Mouse (Mus musculus): ENCODE results near the gene Marveld3. TPM values are rescaled to one million over a fixed set of nuclear protein-coding genes. Genes with fewer than 3 reads are reported as not detected.

Gene Marveld3
- 0.51 TPM in 1 of 2 replicates, not detected in the other for polyA plus RNA-seq (2015; fragmentation: Nextera tagmentation; extraction: Ambion mirVana)

DNA sequence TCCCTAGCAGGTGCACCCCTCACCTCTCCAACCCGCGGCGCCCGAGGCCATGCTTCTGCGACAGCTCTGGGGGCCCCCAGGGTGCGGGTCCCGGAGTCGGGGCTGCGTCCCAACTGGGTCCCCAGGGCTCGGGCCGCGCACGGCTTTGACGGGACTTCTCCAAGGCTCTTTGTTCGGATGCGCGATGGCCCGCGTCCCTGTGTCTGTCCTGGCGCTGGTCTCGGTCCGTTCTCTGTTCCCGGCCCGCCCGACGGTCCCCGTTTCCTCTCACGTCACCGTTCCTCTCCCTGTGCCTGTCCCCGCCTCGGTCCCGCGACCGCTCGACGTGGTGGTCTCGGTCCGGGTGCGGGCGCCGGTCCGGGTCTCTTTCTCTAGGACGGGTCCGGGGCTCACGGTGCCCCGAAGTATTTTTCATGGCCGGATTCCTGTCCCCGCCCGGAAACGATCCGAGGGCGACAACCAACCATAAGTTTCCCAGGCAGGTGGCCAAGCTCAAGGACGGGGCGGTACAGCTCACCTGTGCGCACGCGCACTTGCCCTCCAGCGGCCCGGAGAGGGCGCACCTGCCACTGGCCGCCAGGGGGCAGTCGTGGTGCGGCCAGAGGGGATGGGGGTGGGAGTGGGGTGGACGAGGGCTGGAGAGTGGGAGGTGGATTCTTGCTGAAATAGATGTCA, at the start of gene Marveld3:
Marveld3 (minus strand) TSS at position 511 of the 675 bp plus-strand sequence.
- peak within 1 kb of the TSS; percentile 60 for H3K4me2 ChIP-seq (ENCODE audit: low read depth, low read length)
- no peaks in the 10 kb centered on the region for H3K36me3 ChIP-seq (ENCODE audit: control insufficient read depth, insufficient read depth)
- H3K9me3 ChIP-seq (replicated peaks; ENCODE audit: control insufficient read depth, low read length), result no peaks in the 10 kb centered on the region
- H3K27me3 ChIP-seq (ENCODE audit: control insufficient read depth, insufficient read depth, low read depth, low read length), result peaks cover 34% of the 10 kb centered on the region
- no peak within 1 kb of the TSS for H3K9ac ChIP-seq (ENCODE audit: low read depth, low read length)
- no peak within 1 kb of the TSS for H3K27ac ChIP-seq (ENCODE audit: low read length)
- peak within 1 kb of the TSS; percentile 46 for H3K4me3 ChIP-seq (ENCODE audit: low read depth, low read length)
- WGBS (ENCODE audit: insufficient replicate concordance), result 3% methylated on average over 64 of the region's 64 CpGs
- peaks cover 5% of the 10 kb centered on the region for H3K4me1 ChIP-seq (ENCODE audit: control insufficient read depth, low read depth, low read length)
- no peak for ATAC-seq (ENCODE audit: low read depth)

DNA sequence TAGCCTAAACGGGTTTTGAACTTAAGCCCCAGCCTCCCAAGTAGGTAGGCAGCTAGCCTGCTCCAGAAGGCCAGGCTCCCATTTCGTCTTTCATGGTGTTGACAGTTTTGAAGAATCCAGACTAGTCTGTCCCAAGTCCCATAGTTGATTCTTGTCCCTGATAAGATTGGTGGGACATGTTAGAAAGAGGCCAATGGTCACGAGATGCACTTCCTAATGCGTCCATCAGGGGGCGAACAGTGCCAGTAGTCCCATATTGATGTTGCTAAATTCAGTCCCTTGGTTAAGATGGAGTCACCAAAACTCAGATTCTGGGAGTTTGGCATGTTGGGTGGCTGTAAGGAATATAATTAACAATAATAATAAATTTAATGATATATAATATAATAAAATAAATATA, 48.9 kb upstream of the Marveld3 start:
- Histone ChIP-seq H3K4me2 (ENCODE audit: low read depth, low read length) (no peak overlapping the region), H3K4me3 (ENCODE audit: low read depth, low read length) (no peak overlapping the region)
- WGBS (ENCODE audit: insufficient replicate concordance), result 21% methylated on average over 5 of the region's 5 CpGs

DNA sequence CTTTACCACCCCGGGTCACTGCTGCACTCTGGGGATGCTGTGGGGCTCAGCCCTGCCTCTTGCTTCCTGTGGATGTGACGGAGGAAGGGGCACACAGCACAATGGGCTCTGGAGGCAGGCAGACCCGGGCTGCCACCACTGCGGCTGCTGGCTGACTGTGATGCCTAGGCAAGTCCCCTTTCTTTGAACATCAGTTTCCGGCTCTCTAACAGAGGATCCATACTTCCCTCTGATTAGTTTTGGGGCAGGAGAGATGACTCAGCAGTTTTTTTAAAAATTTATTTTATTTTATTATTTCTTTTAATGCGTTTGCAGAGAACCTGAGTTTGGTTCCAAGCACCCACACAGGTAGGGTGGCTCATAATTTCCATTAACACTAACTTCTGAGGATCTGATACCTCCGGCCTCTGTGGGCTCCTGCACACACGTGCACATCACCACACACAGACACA, 47.0 kb upstream of the Marveld3 start:
- H3K4me1 ChIP-seq (ENCODE audit: control insufficient read depth, low read depth, low read length), result no peaks in the 10 kb centered on the region
- no peak for ATAC-seq (ENCODE audit: low read depth)

More for the DNA sequence above, 48.9 kb upstream of the Marveld3 start:
- no peak for ATAC-seq (ENCODE audit: low read depth)
- Histone ChIP-seq H3K27ac (ENCODE audit: low read length) (no peak overlapping the region), H3K4me1 (ENCODE audit: control insufficient read depth, low read depth, low read length) (no peaks in the 10 kb centered on the region), H3K9me3 (replicated peaks; ENCODE audit: control insufficient read depth, low read length) (no peaks in the 10 kb centered on the region), H3K27me3 (ENCODE audit: control insufficient read depth, insufficient read depth, low read depth, low read length) (no peaks in the 10 kb centered on the region), H3K9ac (ENCODE audit: low read depth, low read length) (no peak overlapping the region), H3K36me3 (ENCODE audit: control insufficient read depth, insufficient read depth) (no peaks in the 10 kb centered on the region)

DNA sequence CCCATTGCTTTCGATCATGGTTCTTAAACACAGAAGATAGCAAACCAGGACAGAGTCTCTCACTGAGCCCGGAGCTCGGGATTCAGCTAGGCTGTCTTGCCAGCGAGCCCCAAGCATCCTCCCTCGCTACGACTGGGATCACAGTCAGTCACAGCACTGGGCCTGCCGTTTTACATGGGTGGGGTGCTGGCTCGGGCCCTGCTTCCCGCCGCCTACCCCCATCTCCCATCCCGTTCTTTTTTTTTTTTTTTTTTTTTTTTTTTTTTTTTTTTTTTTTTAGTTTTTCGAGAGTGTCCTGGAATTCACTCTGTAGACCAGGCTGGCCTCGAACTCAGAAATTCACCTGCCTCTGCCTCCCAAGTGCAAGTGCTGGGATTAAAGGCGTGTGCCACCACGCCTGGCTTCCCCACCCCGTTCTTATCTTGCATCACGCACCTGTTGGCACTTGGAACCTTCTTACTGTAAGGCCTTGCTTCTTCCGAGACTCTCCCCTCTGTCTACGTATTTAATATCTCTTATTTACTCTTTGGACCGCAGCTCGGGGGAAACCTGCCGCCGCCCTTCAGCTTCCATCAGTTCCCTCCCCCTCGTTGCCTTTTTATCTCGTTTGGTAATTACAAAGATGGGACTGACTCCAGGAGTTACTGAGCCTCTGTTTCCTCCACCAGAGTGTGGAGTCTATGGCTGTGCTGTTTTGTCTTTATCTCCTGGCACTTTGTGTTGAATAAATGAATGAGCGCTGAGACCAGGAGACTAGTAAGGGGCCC, 46.4 kb upstream of the Marveld3 start:
- no peaks in the 10 kb centered on the region for H3K9me3 ChIP-seq (replicated peaks; ENCODE audit: control insufficient read depth, low read length)
- no peaks in the 10 kb centered on the region for H3K4me1 ChIP-seq (ENCODE audit: control insufficient read depth, low read depth, low read length)
- H3K4me3 ChIP-seq (ENCODE audit: low read depth, low read length), result no peak overlapping the region
- H3K36me3 ChIP-seq (ENCODE audit: control insufficient read depth, insufficient read depth), result no peaks in the 10 kb centered on the region
- no peaks in the 10 kb centered on the region for H3K27me3 ChIP-seq (ENCODE audit: control insufficient read depth, insufficient read depth, low read depth, low read length)
- H3K4me2 ChIP-seq (ENCODE audit: low read depth, low read length), result no peak overlapping the region
- no peak for ATAC-seq (ENCODE audit: low read depth)
- no peak overlapping the region for H3K27ac ChIP-seq (ENCODE audit: low read length)
- WGBS (ENCODE audit: insufficient replicate concordance), result 66% methylated on average over 26 of the region's 26 CpGs
- H3K9ac ChIP-seq (ENCODE audit: low read depth, low read length), result no peak overlapping the region

More for the DNA sequence above, 47.0 kb upstream of the Marveld3 start:
- H3K36me3 ChIP-seq (ENCODE audit: control insufficient read depth, insufficient read depth), result no peaks in the 10 kb centered on the region
- no peak overlapping the region for H3K4me3 ChIP-seq (ENCODE audit: low read depth, low read length)
- WGBS (ENCODE audit: insufficient replicate concordance), result 45% methylated on average over 8 of the region's 8 CpGs
- H3K27me3 ChIP-seq (ENCODE audit: control insufficient read depth, insufficient read depth, low read depth, low read length), result no peaks in the 10 kb centered on the region
- no peak overlapping the region for H3K27ac ChIP-seq (ENCODE audit: low read length)
- no peak overlapping the region for H3K4me2 ChIP-seq (ENCODE audit: low read depth, low read length)
- no peak overlapping the region for H3K9ac ChIP-seq (ENCODE audit: low read depth, low read length)
- no peaks in the 10 kb centered on the region for H3K9me3 ChIP-seq (replicated peaks; ENCODE audit: control insufficient read depth, low read length)

DNA sequence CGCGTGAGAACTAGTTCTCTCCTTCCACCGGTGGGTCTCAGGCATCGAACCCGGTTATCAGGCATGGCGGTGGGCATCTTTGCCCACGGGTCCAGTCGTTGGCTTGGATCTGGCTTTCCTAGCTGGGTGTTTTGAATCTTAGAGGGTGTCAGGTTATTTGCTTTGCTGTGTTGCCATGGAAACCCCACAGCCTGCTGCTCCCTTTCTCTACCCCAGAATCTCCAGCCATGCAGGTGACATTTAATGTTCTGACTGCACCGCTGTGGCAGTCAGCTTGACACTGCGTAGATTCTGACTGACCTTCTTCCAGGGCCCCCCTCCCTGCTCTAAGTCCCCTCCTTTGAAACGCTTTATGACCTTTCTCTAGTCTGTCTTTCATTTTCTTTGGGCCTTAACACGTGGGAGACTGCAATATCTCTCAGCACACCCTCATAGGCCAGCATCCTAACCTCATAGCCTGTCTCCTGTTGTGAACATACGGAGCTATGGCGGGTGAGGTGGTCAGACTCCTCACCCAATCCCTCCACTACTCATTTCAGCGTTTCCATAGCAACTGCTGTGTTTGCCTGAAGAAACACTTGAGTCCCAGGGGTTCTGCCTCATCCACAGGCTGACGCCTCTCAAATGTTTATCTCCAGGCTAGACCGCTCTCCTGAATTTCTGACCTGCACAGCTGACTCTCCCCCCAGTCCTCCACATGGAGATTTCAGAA, 44.5 kb upstream of the Marveld3 start:
- 54% methylated on average over 17 of the region's 17 CpGs for WGBS (ENCODE audit: insufficient replicate concordance)
- Histone ChIP-seq H3K9me3 (replicated peaks; ENCODE audit: control insufficient read depth, low read length) (no peaks in the 10 kb centered on the region), H3K9ac (ENCODE audit: low read depth, low read length) (no peak overlapping the region), H3K36me3 (ENCODE audit: control insufficient read depth, insufficient read depth) (no peaks in the 10 kb centered on the region), H3K4me2 (ENCODE audit: low read depth, low read length) (no peak overlapping the region), H3K27me3 (ENCODE audit: control insufficient read depth, insufficient read depth, low read depth, low read length) (no peaks in the 10 kb centered on the region), H3K4me3 (ENCODE audit: low read depth, low read length) (no peak overlapping the region), H3K27ac (ENCODE audit: low read length) (no peak overlapping the region), H3K4me1 (ENCODE audit: control insufficient read depth, low read depth, low read length) (no peaks in the 10 kb centered on the region)
- no peak for ATAC-seq (ENCODE audit: low read depth)

DNA sequence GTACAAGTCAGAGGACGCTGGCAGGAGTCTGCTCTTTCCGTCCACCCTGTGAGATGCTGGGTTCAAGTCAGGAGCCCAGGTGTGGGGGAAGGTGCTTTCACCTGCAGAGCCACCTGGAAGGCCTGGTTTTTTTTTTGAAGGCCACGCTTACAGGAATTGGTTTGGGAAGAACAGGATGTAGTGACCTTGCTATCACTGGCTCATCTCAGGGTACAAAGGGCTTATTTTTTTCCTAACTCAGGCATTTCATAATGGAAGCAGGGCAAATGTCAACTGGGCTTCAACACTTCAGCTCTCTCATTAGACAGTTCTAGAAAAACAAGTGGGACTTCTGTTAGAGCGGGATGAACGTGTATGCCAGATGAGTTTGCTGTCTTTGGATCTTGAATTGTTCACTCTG, 42.3 kb upstream of the Marveld3 start:
- Histone ChIP-seq H3K27me3 (ENCODE audit: control insufficient read depth, insufficient read depth, low read depth, low read length) (no peaks in the 10 kb centered on the region), H3K9me3 (replicated peaks; ENCODE audit: control insufficient read depth, low read length) (no peaks in the 10 kb centered on the region), H3K4me1 (ENCODE audit: control insufficient read depth, low read depth, low read length) (no peaks in the 10 kb centered on the region), H3K4me3 (ENCODE audit: low read depth, low read length) (no peak overlapping the region), H3K9ac (ENCODE audit: low read depth, low read length) (no peak overlapping the region), H3K27ac (ENCODE audit: low read length) (no peak overlapping the region), H3K36me3 (ENCODE audit: control insufficient read depth, insufficient read depth) (no peaks in the 10 kb centered on the region), H3K4me2 (ENCODE audit: low read depth, low read length) (no peak overlapping the region)
- 54% methylated on average over 5 of the region's 5 CpGs for WGBS (ENCODE audit: insufficient replicate concordance)
- no peak for ATAC-seq (ENCODE audit: low read depth)

DNA sequence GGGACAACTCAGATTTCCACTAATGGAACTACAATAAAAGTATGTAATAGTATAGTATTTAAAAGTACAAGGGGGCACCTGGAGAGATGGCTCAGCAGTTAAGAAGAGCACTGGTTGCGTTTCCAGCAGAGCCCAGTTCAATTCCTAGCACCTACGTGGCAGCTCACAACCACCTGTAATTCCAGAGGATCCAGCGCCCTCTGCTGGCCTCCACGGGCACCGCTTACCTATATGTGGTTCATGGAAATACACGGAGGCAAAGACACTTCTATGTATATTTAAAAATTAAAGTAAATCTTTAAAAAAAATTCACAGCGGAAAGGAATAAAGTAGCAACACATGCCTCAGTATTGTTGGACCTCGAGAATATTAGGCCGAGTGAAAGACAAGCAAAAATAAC, 41.0 kb upstream of the Marveld3 start:
- H3K27me3 ChIP-seq (ENCODE audit: control insufficient read depth, insufficient read depth, low read depth, low read length), result no peaks in the 10 kb centered on the region
- no peak overlapping the region for H3K27ac ChIP-seq (ENCODE audit: low read length)
- H3K4me3 ChIP-seq (ENCODE audit: low read depth, low read length), result no peak overlapping the region
- no peaks in the 10 kb centered on the region for H3K36me3 ChIP-seq (ENCODE audit: control insufficient read depth, insufficient read depth)
- no peaks in the 10 kb centered on the region for H3K4me1 ChIP-seq (ENCODE audit: control insufficient read depth, low read depth, low read length)
- 25% methylated on average over 9 of the region's 9 CpGs for WGBS (ENCODE audit: insufficient replicate concordance)
- no peaks in the 10 kb centered on the region for H3K9me3 ChIP-seq (replicated peaks; ENCODE audit: control insufficient read depth, low read length)
- no peak overlapping the region for H3K9ac ChIP-seq (ENCODE audit: low read depth, low read length)
- H3K4me2 ChIP-seq (ENCODE audit: low read depth, low read length), result no peak overlapping the region
- no peak for ATAC-seq (ENCODE audit: low read depth)

DNA sequence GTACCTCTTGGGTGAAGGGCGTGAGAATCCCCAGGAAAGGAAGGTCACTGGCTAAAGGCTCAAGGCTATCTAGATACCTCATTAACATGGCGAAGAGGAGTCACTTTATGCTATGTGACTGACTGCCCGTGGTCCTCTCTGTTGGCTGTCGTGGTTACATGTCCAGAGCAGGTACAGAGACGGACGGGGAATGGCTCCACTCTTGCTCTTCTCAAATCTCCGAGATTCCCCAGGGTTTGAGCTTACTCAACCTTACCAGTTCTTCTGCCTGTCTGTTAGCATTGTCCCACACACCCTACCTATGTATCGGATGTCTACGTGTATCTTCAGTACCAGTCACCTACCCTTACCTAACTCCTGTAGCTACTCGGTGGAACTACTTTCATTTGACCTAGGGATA, 38.0 kb upstream of the Marveld3 start:
- 56% methylated on average over 10 of the region's 10 CpGs for WGBS (ENCODE audit: insufficient replicate concordance)
- Histone ChIP-seq H3K4me1 (ENCODE audit: control insufficient read depth, low read depth, low read length) (no peaks in the 10 kb centered on the region), H3K27me3 (ENCODE audit: control insufficient read depth, insufficient read depth, low read depth, low read length) (no peaks in the 10 kb centered on the region), H3K4me3 (ENCODE audit: low read depth, low read length) (no peak overlapping the region), H3K9ac (ENCODE audit: low read depth, low read length) (no peak overlapping the region), H3K36me3 (ENCODE audit: control insufficient read depth, insufficient read depth) (no peaks in the 10 kb centered on the region), H3K27ac (ENCODE audit: low read length) (no peak overlapping the region), H3K9me3 (replicated peaks; ENCODE audit: control insufficient read depth, low read length) (no peaks in the 10 kb centered on the region), H3K4me2 (ENCODE audit: low read depth, low read length) (no peak overlapping the region)
- no peak for ATAC-seq (ENCODE audit: low read depth)

All from liver, embryonic 16.5 days (tissue).